Mouse (Mus musculus): ENCODE results near the gene Gabrg3.

- TF ChIP-seq MAFK (IDR thresholded peaks at IDR 0.05; ENCODE audit: insufficient read depth, low read depth, low read length): no peak
- TF ChIP-seq HCFC1 (IDR thresholded peaks at IDR 0.05; ENCODE audit: borderline replicate concordance, insufficient read depth, low read length): no peak
- TF ChIP-seq ZNF384 (IDR thresholded peaks at IDR 0.05; ENCODE audit: low read depth, low read length): no peak
These were observed 34.1 kb upstream of the Gabrg3 start for GRCm38 (mm10) chr7:57421044-57421443.

All from ES-E14 (cell line).